Mouse (Mus musculus): ENCODE measurements at regions not wholly inside any gene's neighbourhood (a gene's known extent, or its start where the extent isn't known, plus 50 kb on each side); places are given as distances from the start of the nearest gene placed in this dataset.

GRCm38 (mm10) chr8:115953783-115954470 lies 246.3 kb upstream of the Maf start:
- TF ChIP-seq EP300 (IDR thresholded peaks at IDR 0.05; ENCODE audit: low read depth) (no peak), CTCF (IDR thresholded peaks at IDR 0.05; ENCODE audit: low read depth) (no peak)

All from liver, embryonic 14.5 days (tissue).